Mouse (Mus musculus): Measurements from ENCODE around the gene Nqo2. TPM values are rescaled to one million over a fixed set of nuclear protein-coding genes. Genes with fewer than 3 reads are reported as not detected.
A peak's percentile ranks its signal among the peaks of the same experiment; 100 is the strongest.

Nqo2 gene
- polyA plus RNA-seq, 1 experiment from 2014 or later, result 26.0 TPM

DNA sequence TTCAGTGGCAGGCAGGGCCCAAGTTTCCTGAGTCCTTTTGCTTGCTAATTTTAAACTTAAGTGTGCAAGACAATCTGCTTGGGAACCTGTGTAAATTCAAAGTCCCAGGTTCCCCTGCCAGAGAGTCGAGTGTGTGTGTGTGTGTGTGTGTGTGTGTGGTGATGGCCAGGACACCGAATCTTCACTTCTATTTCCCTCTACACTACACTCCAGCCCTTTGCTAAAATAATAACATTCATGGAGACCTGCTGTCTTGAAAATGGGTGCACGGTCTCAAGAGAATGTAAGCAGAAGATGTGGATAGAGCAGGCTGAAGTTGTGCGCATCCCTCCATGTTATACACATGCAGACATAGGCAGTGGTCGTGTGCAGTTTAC, 73.6 kb downstream of the Nqo2 start:
- no peaks in the 10 kb centered on the region for H3K9me3 ChIP-seq (replicated peaks)
- 32% methylated on average over 5 of the region's 5 CpGs for WGBS (ENCODE audit: insufficient replicate concordance)
- ATAC-seq (ENCODE audit: insufficient read depth), result no peak
- peaks cover 27% of the 10 kb centered on the region for H3K4me1 ChIP-seq (replicated peaks)
- no peaks in the 10 kb centered on the region for H3K27me3 ChIP-seq
- peak overlapping the region; percentile 70 for H3K27ac ChIP-seq (replicated peaks)
- H3K36me3 ChIP-seq (replicated peaks), result peaks cover 10% of the 10 kb centered on the region
- H3K4me2 ChIP-seq, result peak overlapping the region; percentile 88
- peak overlapping the region; percentile 81 for H3K4me3 ChIP-seq (replicated peaks)
- peak overlapping the region; percentile 83 for H3K9ac ChIP-seq

Other genes with a start within 250 kb of the Nqo2 start
- not detected in 2 replicates for gene Serpinb6e, start 121.3 kb upstream of the Nqo2 start, polyA plus RNA-seq (2015; fragmentation: Nextera tagmentation; extraction: Ambion mirVana)
- not detected in 2 replicates for gene Serpinb6c, start 59.0 kb upstream of the Nqo2 start, polyA plus RNA-seq (2015; fragmentation: Nextera tagmentation; extraction: Ambion mirVana)
- gene Ripk1, start 37.7 kb downstream of the Nqo2 start, polyA plus RNA-seq (2015; fragmentation: Nextera tagmentation; extraction: Ambion mirVana), result 11.6 and 12.5 TPM in 2 replicates
- gene Serpinb6a, start 38.1 kb downstream of the Nqo2 start, polyA plus RNA-seq (2015; fragmentation: Nextera tagmentation; extraction: Ambion mirVana), result 15.8 and 16.1 TPM in 2 replicates
- gene Bphl, start 72.9 kb downstream of the Nqo2 start, polyA plus RNA-seq (2015; fragmentation: Nextera tagmentation; extraction: Ambion mirVana), result 47.6 and 49.2 TPM in 2 replicates
- 62.6 and 74.2 TPM in 2 replicates for gene Tubb2a, start 113.3 kb downstream of the Nqo2 start, polyA plus RNA-seq (2015; fragmentation: Nextera tagmentation; extraction: Ambion mirVana)
- gene Tubb2b, start 165.8 kb downstream of the Nqo2 start, polyA plus RNA-seq (2015; fragmentation: Nextera tagmentation; extraction: Ambion mirVana), result 1.1 and 1.4 TPM in 2 replicates
- gene Psmg4, start 198.3 kb downstream of the Nqo2 start, polyA plus RNA-seq (2015; fragmentation: Nextera tagmentation; extraction: Ambion mirVana), result 26.0 and 30.0 TPM in 2 replicates